Mouse (Mus musculus): Measurements from ENCODE around the gene Cdc27. TPM values are rescaled to one million over a fixed set of nuclear protein-coding genes. Genes with fewer than 3 reads are reported as not detected.
A peak's percentile ranks its signal among the peaks of the same experiment; 100 is the strongest.

The Cdc27 gene
- 35.6 and 39.7 TPM in 2 replicates for polyA plus RNA-seq (2014; fragmentation: Nextera tagmentation; extraction: Ambion mirVana)

DNA sequence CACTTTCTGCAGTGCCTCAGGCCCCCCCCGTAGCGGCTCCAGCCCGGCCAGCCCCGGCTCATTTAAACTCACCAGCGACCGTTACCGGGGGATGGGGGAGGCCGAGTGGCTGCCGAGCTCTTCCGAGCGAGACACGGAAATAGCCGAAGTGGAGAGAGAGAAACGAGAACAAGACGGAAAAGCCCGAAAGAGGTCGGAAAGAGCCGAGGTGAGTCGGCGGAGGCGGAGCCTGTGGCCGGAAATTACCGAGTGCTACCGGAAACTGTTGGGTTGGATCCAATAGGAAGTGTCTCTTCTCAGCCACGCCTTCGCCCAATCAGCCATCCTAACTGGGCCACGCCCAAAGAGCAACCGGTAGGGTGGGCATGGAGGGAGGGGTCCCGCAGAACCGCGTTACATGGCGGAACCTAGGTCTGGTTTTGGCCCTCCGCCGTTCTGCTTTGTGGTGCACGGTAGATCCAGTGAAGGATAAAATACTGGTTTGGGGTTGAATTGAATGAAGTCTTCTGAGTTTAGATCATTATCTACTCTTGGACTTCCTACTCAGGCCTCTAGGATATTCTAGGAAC is at the start of gene Cdc27, which contains the start of gene Myl4:
Cdc27 (minus strand) TSS at position 215 of the 569 bp plus-strand sequence.
Myl4 (plus strand) TSS at position 258 of the 569 bp plus-strand sequence.
- Histone ChIP-seq H3K36me3 (ENCODE audit: control insufficient read depth, insufficient read depth, low read length) (no peaks in the 10 kb centered on the region), H3K4me2 (ENCODE audit: low read length) (peak within 1 kb of the TSS; percentile 73), H3K27me3 (ENCODE audit: control insufficient read depth, insufficient read depth, low read length) (no peaks in the 10 kb centered on the region), H3K9ac (ENCODE audit: low read length) (peak within 1 kb of the TSS; percentile 99), H3K27ac (replicated peaks in 1 of 2; ENCODE audit: control insufficient read depth in 1 of 2, insufficient read depth in 1 of 2, low read depth in 2 of 2, low read length in 2 of 2) (peak within 1 kb of the TSS; percentile 91 to 96), H3K4me3 (ENCODE audit: control insufficient read depth in 1 of 2, insufficient read depth in 1 of 2, low read depth in 1 of 2, low read length in 2 of 2) (peak within 1 kb of the TSS; percentile 82 to 88), H3K9me3 (ENCODE audit: control insufficient read depth, low read length) (no peaks in the 10 kb centered on the region), H3K4me1 (ENCODE audit: control insufficient read depth in 2 of 2, insufficient read depth in 2 of 2, low read length in 2 of 2) (peaks cover 2 to 16% of the 10 kb centered on the region in 2 experiments; a peak in 3 of 4 replicates)
- ATAC-seq (ENCODE audit: insufficient number of reproducible peaks, insufficient read depth, low FRiP score, low read depth): peak; percentile 94
- under 1% methylated on average over 35 of the region's 35 CpGs for WGBS

DNA sequence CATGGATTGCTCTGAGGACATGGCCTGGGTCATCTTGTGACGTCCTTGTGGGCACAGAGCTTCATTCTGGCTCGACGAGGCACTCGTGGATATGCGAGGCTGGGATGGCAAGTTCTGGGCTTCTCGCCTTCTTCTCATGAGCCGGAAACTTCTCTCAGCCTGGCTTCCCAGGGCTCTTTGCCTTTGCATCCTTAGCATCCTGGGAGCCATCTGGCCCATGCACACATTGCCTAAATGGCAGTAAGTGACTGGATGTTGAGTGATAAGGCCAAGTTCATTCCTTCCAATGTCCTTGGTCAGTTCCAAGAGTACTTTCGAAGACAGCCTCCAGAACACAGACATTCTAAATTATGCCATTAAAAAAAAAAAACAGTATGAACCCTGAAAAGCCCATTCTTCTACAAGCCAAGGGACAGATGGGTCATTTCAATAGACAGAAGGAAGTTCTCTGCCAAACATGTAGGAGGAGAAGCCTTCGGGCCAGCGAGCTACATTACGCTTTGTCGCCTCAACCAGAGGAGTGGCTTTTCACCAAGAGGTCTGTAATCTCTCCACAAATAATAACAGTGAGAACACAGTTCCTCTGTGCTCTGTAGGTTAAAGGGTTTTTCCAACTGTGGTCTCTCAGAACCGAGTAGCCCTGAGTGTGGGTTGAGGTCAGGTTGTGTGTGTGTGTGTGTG is 49.0 kb upstream of the Cdc27 start:
- Histone ChIP-seq H3K4me1 (ENCODE audit: control insufficient read depth in 2 of 2, insufficient read depth in 2 of 2, low read length in 2 of 2) (peaks cover 4 to 7% of the 10 kb centered on the region in 2 experiments), H3K36me3 (ENCODE audit: control insufficient read depth, insufficient read depth, low read length) (no peaks in the 10 kb centered on the region), H3K27me3 (ENCODE audit: control insufficient read depth, insufficient read depth, low read length) (no peaks in the 10 kb centered on the region), H3K4me2 (ENCODE audit: low read length) (no peak overlapping the region), H3K9me3 (ENCODE audit: control insufficient read depth, low read length) (no peaks in the 10 kb centered on the region), H3K4me3 (ENCODE audit: control insufficient read depth in 1 of 2, insufficient read depth in 1 of 2, low read depth in 1 of 2, low read length in 2 of 2) (no peak overlapping the region), H3K27ac (replicated peaks in 1 of 2; ENCODE audit: control insufficient read depth in 1 of 2, insufficient read depth in 1 of 2, low read depth in 2 of 2, low read length in 2 of 2) (peak overlapping the region in 1 of 2 experiments; percentile 64; a peak in 2 of 4 replicates), H3K9ac (ENCODE audit: low read length) (no peak overlapping the region)
- ATAC-seq (ENCODE audit: insufficient number of reproducible peaks, insufficient read depth, low FRiP score, low read depth): peak; percentile 29; the same call in 1 of the 2 replicates
- 71% methylated on average over 13 of the region's 13 CpGs for WGBS

DNA sequence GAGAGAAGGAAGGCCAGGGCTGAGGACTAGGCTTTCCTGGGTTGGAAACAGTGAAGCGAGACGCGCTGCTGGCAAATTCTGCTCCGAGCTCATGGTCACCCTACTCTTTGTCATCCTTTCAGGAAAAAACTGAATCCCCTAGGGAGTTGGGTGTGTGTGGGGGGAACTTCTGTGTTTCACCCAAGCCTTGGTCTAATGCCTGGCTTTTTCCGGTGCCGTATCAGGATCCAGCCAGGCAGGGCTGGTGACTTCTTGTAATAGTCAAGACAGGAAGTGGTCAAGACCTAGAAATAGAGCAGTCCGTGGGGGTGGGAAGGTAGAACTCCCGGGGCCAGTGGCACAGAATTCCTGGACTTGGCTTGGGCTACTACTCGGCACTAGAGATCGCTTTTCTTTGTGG is 45.9 kb upstream of the Cdc27 start:
- Histone ChIP-seq H3K9ac (ENCODE audit: low read length) (no peak overlapping the region), H3K4me3 (ENCODE audit: control insufficient read depth in 1 of 2, insufficient read depth in 1 of 2, low read depth in 1 of 2, low read length in 2 of 2) (no peak overlapping the region), H3K27me3 (ENCODE audit: control insufficient read depth, insufficient read depth, low read length) (no peaks in the 10 kb centered on the region), H3K36me3 (ENCODE audit: control insufficient read depth, insufficient read depth, low read length) (no peaks in the 10 kb centered on the region), H3K9me3 (ENCODE audit: control insufficient read depth, low read length) (no peaks in the 10 kb centered on the region), H3K4me1 (ENCODE audit: control insufficient read depth in 2 of 2, insufficient read depth in 2 of 2, low read length in 2 of 2) (peaks cover 4 to 7% of the 10 kb centered on the region in 2 experiments), H3K27ac (replicated peaks in 1 of 2; ENCODE audit: control insufficient read depth in 1 of 2, insufficient read depth in 1 of 2, low read depth in 2 of 2, low read length in 2 of 2) (0 out of 4 replicates have a peak overlapping the region, but pooled peaks of 1 of the 2 experiments have one; percentile 9), H3K4me2 (ENCODE audit: low read length) (no peak overlapping the region)
- 43% methylated on average over 10 of the region's 10 CpGs for WGBS
- 0 out of 2 replicates have a peak, but pooled peaks have one; percentile 20 for ATAC-seq (ENCODE audit: insufficient number of reproducible peaks, insufficient read depth, low FRiP score, low read depth)

DNA sequence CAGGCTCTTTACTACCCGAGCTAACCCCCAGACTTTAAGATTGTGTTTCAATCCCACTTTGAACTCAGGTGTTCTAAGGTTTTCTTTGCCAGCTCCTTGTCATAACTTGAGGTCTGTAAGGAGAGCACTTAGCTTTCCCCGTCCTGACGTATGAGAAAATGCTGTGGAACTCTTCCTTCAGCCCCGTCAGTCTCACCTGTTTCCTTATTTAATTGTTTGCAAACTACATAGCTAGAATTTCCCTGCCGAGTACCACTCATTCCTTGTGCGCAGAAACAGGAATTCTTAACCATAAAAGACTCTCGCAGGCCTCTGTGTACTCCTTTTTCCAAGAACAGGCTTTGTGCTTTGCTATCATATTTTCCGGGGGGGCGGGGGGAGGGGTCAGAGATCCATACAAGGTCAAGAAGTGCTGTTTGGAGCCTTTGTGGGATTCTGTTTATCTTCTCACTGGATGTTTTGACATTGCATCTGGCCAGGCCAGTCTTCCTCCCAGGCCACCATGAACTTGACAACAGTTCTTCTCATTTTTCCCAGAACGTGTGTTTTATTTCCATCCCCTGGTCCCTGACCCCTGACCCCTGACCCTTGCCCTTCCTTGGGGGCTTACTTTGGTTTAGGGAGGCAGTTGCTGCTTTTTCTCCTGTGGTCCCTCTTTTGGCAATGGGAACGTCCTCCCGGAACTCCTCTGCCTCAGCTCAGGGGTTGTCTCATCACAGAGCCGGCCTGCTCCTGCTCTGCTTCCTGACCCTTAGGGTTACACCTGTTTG is 41.8 kb upstream of the Cdc27 start:
- WGBS: 67% methylated on average over 13 of the region's 13 CpGs
- Histone ChIP-seq H3K4me2 (ENCODE audit: low read length) (no peak overlapping the region), H3K4me1 (ENCODE audit: control insufficient read depth in 2 of 2, insufficient read depth in 2 of 2, low read length in 2 of 2) (peaks cover 6 to 7% of the 10 kb centered on the region in 2 experiments), H3K36me3 (ENCODE audit: control insufficient read depth, insufficient read depth, low read length) (peaks cover 9% of the 10 kb centered on the region), H3K27ac (replicated peaks in 1 of 2; ENCODE audit: control insufficient read depth in 1 of 2, insufficient read depth in 1 of 2, low read depth in 2 of 2, low read length in 2 of 2) (no peak overlapping the region), H3K4me3 (ENCODE audit: control insufficient read depth in 1 of 2, insufficient read depth in 1 of 2, low read depth in 1 of 2, low read length in 2 of 2) (no peak overlapping the region), H3K9ac (ENCODE audit: low read length) (no peak overlapping the region), H3K27me3 (ENCODE audit: control insufficient read depth, insufficient read depth, low read length) (no peaks in the 10 kb centered on the region), H3K9me3 (ENCODE audit: control insufficient read depth, low read length) (no peaks in the 10 kb centered on the region)
- no peak for ATAC-seq (ENCODE audit: insufficient number of reproducible peaks, insufficient read depth, low FRiP score, low read depth)

DNA sequence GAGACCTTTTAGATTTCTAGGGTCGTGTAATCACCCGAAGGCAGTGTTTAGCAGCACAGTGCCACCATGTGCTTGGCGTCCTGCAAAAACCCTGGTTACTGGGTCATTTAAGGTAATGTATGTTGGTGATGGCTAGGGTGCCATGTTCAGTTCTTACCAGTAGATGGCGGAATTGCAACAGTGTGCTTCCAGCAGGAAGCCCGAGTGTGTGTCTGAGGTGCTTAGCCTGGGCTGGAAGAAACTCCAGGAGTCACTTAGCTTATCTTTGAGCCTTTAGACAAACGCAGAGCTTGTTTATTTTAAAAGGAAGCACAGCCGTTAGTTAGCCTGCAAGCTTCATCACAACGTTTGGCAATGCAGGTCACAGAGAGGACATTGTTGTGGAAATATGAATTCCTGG is 39.7 kb upstream of the Cdc27 start:
- H3K9me3 ChIP-seq (ENCODE audit: control insufficient read depth, low read length): no peaks in the 10 kb centered on the region
- peaks cover 0 to 2% of the 10 kb centered on the region in 2 experiments; a peak in 2 of 4 replicates for H3K4me1 ChIP-seq (ENCODE audit: control insufficient read depth in 2 of 2, insufficient read depth in 2 of 2, low read length in 2 of 2)
- no peak overlapping the region for H3K4me3 ChIP-seq (ENCODE audit: control insufficient read depth in 1 of 2, insufficient read depth in 1 of 2, low read depth in 1 of 2, low read length in 2 of 2)
- H3K36me3 ChIP-seq (ENCODE audit: control insufficient read depth, insufficient read depth, low read length): peaks cover 30% of the 10 kb centered on the region
- H3K9ac ChIP-seq (ENCODE audit: low read length): no peak overlapping the region
- peak; percentile 62; the same call in 1 of the 2 replicates for ATAC-seq (ENCODE audit: insufficient number of reproducible peaks, insufficient read depth, low FRiP score, low read depth)
- H3K27me3 ChIP-seq (ENCODE audit: control insufficient read depth, insufficient read depth, low read length): no peaks in the 10 kb centered on the region
- H3K4me2 ChIP-seq (ENCODE audit: low read length): no peak overlapping the region
- 1% methylated on average over 8 of the region's 8 CpGs for WGBS
- no peak overlapping the region for H3K27ac ChIP-seq (replicated peaks in 1 of 2; ENCODE audit: control insufficient read depth in 1 of 2, insufficient read depth in 1 of 2, low read depth in 2 of 2, low read length in 2 of 2)

DNA sequence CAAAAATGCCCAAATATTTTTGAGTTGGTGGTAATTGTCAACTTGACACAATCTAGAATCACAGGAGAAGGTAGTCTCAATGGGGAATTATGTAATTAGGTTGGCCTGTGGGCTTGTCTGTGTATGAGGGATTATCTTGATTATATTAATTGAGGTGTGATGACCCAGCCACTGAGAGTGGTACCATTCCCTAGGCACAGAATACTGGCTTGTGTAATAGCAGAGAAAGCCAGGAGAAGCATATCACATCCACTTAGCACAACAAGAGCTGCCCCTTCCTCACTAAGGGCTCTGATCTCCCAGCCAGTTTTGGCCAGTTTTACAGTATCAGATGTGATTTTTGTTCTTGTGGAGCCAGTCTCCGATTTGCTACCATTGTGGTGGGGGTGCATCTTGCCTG is 39.1 kb upstream of the Cdc27 start:
- H3K9me3 ChIP-seq (ENCODE audit: control insufficient read depth, low read length): no peaks in the 10 kb centered on the region
- peaks cover 0 to 2% of the 10 kb centered on the region in 2 experiments; a peak in 2 of 4 replicates for H3K4me1 ChIP-seq (ENCODE audit: control insufficient read depth in 2 of 2, insufficient read depth in 2 of 2, low read length in 2 of 2)
- no peak overlapping the region for H3K4me2 ChIP-seq (ENCODE audit: low read length)
- no peak overlapping the region for H3K9ac ChIP-seq (ENCODE audit: low read length)
- H3K27ac ChIP-seq (replicated peaks in 1 of 2; ENCODE audit: control insufficient read depth in 1 of 2, insufficient read depth in 1 of 2, low read depth in 2 of 2, low read length in 2 of 2): no peak overlapping the region
- ATAC-seq (ENCODE audit: insufficient number of reproducible peaks, insufficient read depth, low FRiP score, low read depth): no peak
- WGBS: 66% methylated on average over 1 of the region's 1 CpGs
- H3K4me3 ChIP-seq (ENCODE audit: control insufficient read depth in 1 of 2, insufficient read depth in 1 of 2, low read depth in 1 of 2, low read length in 2 of 2): no peak overlapping the region
- H3K27me3 ChIP-seq (ENCODE audit: control insufficient read depth, insufficient read depth, low read length): no peaks in the 10 kb centered on the region
- H3K36me3 ChIP-seq (ENCODE audit: control insufficient read depth, insufficient read depth, low read length): peaks cover 36% of the 10 kb centered on the region

DNA sequence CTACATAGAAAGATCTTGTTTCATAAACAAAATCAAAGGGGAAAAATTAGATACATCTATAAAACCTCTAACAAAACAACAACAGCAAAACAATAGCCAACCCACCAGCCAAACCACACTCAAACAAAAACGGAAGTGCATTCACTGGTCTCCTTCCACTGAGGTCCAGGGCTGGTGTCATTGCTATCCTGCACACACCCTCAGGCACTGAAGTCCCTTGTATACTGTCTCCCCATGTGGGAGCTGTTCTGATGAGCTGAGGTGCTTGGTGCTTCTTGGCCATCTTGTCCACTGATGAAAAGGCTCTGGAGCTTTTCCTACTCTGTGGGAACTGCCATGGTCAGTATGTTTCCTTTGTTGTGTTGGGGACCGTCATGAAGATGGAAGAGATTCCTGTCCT is 38.1 kb upstream of the Cdc27 start:
- ATAC-seq (ENCODE audit: insufficient number of reproducible peaks, insufficient read depth, low FRiP score, low read depth): no peak
- Histone ChIP-seq H3K27ac (replicated peaks in 1 of 2; ENCODE audit: control insufficient read depth in 1 of 2, insufficient read depth in 1 of 2, low read depth in 2 of 2, low read length in 2 of 2) (no peak overlapping the region), H3K36me3 (ENCODE audit: control insufficient read depth, insufficient read depth, low read length) (peaks cover 46% of the 10 kb centered on the region), H3K4me3 (ENCODE audit: control insufficient read depth in 1 of 2, insufficient read depth in 1 of 2, low read depth in 1 of 2, low read length in 2 of 2) (no peak overlapping the region), H3K27me3 (ENCODE audit: control insufficient read depth, insufficient read depth, low read length) (no peaks in the 10 kb centered on the region), H3K4me1 (ENCODE audit: control insufficient read depth in 2 of 2, insufficient read depth in 2 of 2, low read length in 2 of 2) (peaks cover 0 to 2% of the 10 kb centered on the region in 2 experiments; a peak in 3 of 4 replicates), H3K9ac (ENCODE audit: low read length) (no peak overlapping the region), H3K9me3 (ENCODE audit: control insufficient read depth, low read length) (no peaks in the 10 kb centered on the region), H3K4me2 (ENCODE audit: low read length) (no peak overlapping the region)
- 56% methylated on average over 2 of the region's 2 CpGs for WGBS

Measured in heart, embryonic 14.5 days (tissue).